Mouse (Mus musculus) cerebellum, adult 2 months (tissue): Measurements from ENCODE around the gene Tspan4. TPM values are rescaled to one million over a fixed set of nuclear protein-coding genes. Genes with fewer than 3 reads are reported as not detected.

Experiments
- DNase-seq, 2 experiments: peaks; one replicate each; pipeline ENCODE4 v3.0.0; 2021
- H3K27ac ChIP-seq: fragments of 200-500 bp; 2 replicates; pipeline ENCODE4 v1.5.1; 2012; ENCODE audit warnings: low read length, control low read depth, inconsistent platforms; ENCODE audit not compliant: insufficient read depth
- H3K27me3 ChIP-seq: fragments of 200-500 bp; 2 replicates; pipeline ENCODE4 v1.6.1; 2012; ENCODE audit warnings: inconsistent platforms, mild to moderate bottlenecking, low read length, moderate library complexity; ENCODE audit not compliant: control insufficient read depth, insufficient read depth
- H3K4me1 ChIP-seq: fragments of 200-500 bp; 2 replicates; pipeline ENCODE4 v1.6.1; 2011; ENCODE audit warnings: low read length; ENCODE audit not compliant: control insufficient read depth, insufficient read depth
- H3K4me3 ChIP-seq: fragments of 200-500 bp; replicated peaks from 2 replicates; pipeline ENCODE3; 2011; ENCODE audit warnings: mild to moderate bottlenecking, low read depth, low read length, control low read depth; ENCODE audit not compliant: insufficient read depth
- CTCF ChIP-seq: fragments of 200-500 bp; IDR thresholded peaks from 2 replicates; pipeline ENCODE4 v1.5.1; 2011; ENCODE audit warnings: low read depth, mild to moderate bottlenecking, control low read depth, low read length, moderate library complexity, borderline replicate concordance; ENCODE audit not compliant: insufficient read depth
- POLR2A ChIP-seq: fragments of 200-500 bp; IDR thresholded peaks from 2 replicates; pipeline ENCODE4 v1.6.1; 2011; ENCODE audit warnings: low read length, control low read depth, borderline replicate concordance; ENCODE audit not compliant: insufficient read depth
- WGBS: fragments of 180-500 bp; shearing (Covaris S2); methylation state at CpG from one replicate; pipeline ENCODE4 v1.1.7; 2018; 5-methylcytosine and 5-hydroxymethylcytosine counted together
- polyA plus RNA-seq: library from polyadenylated mRNA; depleted of rRNA; stranded (reverse); fragments of >200 nt; gene quantifications from 2 replicates; pipeline ENCODE4 v1.2.3, GENCODE M21; 2012

Gene Tspan4
- polyA plus RNA-seq, 1 experiment, result 140 TPM

DNA sequence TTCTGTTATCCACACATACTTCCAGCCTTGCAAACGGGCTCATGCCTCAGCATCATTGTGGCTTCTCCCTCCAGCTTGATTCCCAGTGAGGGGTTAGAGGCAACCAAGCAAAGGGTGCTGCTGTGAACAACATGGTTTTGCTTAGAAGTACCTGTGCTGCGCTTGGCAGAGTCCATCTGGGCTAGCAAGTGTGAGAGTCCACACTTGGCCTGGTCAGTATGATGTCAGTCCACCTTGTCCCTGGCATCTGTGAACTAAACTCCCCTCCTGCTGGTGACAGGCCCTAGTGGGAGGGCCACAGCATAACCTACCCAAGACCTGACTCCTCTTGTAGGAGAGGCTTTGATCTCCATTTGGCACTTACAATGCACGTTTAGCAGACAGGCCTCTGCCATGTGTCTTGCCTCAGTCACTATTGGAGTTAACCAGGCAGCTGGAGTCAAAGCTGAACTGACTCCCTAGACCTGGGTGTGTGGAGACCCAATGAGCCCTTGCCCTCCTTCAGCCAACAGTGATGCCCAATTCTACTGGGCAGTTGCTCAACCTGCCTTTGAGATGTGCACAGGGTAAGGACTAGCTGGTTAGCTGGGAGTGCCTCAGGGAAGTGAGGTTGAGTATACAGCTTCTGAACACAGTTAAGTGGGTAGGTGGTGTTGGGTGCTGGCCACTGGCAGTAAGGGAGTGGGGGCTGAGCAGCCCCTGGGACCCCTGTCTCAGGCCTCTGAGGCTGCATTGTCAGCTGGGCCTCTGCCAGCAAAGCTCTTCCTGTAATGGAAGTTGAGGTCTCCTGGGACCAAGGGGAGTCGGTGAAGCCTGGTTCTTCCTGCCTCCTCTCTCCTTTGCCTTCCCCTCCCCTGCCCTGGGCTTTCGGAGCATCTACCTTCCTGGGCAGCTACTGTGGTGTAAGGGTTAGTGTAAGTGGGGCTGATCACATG lies 9.4 kb downstream of the Tspan4 start:
- WGBS, result 18% methylated on average over 5 of the region's 5 CpGs
- no peak for TF ChIP-seq CTCF
- TF ChIP-seq POLR2A, result peak; percentile 33; the same call in 1 of the 2 replicates

DNA sequence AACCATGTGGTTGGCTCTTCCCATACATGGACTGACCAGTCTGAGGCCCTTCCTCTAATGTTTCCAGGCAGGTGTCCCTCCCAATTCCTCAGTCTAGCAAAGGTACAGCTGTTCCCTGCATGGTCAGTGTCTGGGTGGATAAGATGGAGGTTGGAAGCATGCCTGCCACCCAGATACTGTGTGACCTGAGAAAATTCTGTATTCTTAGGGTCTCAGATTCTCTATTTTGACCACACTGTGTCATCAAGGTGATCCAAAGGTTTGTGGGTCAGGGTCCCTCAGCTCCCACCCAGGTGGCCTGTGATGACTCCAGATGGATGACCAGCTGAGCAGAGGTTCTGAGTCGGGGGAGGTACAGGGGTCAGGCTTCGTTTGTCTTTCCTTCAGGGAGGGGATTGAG lies 10.1 kb downstream of the Tspan4 start:
- H3K4me3 ChIP-seq, result peak overlapping the region; percentile 82
- H3K27me3 ChIP-seq, result no peaks in the 10 kb centered on the region
- peak overlapping the region; percentile 87 for H3K27ac ChIP-seq
- TF ChIP-seq CTCF, result no peak
- no peak for TF ChIP-seq POLR2A
- peaks cover 50% of the 10 kb centered on the region for H3K4me1 ChIP-seq
- WGBS, result 14% methylated on average over 2 of the region's 2 CpGs
- DNase-seq, result no peak

More for the DNA sequence above, 9.4 kb downstream of the Tspan4 start:
- DNase-seq, result peak; percentile 70 to 72
- Histone ChIP-seq H3K4me1 (peaks cover 43% of the 10 kb centered on the region), H3K27me3 (no peaks in the 10 kb centered on the region), H3K4me3 (peak overlapping the region; percentile 82), H3K27ac (peak overlapping the region; percentile 87)

DNA sequence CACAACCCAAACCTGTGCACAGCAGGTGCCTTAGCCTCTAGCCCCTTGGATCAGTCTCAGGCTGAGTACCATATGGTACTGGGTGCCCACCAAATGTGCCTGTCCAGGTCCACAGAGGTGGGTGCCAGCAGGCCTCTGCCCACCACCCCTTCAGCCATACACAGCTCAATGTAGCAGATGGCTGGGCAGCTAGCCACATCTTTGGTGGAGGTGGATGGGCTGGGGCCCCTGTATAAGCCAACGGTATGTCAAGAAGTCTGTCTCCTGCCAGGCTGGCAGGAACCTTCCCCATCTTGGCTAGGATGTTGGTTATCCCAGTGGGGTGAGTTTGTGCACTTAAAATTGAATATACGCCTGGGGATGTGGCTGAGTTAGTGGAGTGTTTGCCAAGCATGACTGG lies 10.6 kb downstream of the Tspan4 start:
- Histone ChIP-seq H3K4me1 (peaks cover 52% of the 10 kb centered on the region), H3K4me3 (peak overlapping the region; percentile 5), H3K27ac (peak overlapping the region; percentile 87), H3K27me3 (no peaks in the 10 kb centered on the region)
- WGBS, result 6% methylated on average over 2 of the region's 2 CpGs
- TF ChIP-seq POLR2A, result no peak
- no peak for TF ChIP-seq CTCF
- peak; percentile 96 to 98 for DNase-seq

DNA sequence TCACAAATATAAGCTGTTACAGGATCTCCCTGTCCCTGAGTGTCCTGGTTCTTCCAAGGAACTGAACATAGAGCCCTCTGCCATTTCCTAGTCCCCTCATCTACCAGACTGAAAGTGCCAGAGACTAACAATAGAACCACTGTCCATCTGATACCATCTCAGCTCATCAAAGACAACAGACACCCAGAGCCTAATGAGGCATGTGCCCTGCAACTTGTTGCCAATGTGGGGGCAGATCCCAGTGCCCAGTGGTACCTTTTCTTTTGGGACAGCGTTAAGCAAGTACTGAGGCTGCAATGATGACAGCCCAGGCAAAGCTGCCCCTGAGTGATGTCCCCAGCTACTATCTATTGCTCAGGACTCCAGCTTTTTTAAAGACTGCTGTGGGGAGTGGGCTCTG lies 11.2 kb downstream of the Tspan4 start:
- TF ChIP-seq CTCF (no peak), POLR2A (no peak)
- H3K27me3 ChIP-seq, result no peaks in the 10 kb centered on the region
- WGBS, result 8% methylated on average over 1 of the region's 1 CpGs
- DNase-seq, result no peak
- H3K4me3 ChIP-seq, result peak overlapping the region; percentile 3
- H3K27ac ChIP-seq, result peak overlapping the region; percentile 87
- peaks cover 56% of the 10 kb centered on the region for H3K4me1 ChIP-seq

DNA sequence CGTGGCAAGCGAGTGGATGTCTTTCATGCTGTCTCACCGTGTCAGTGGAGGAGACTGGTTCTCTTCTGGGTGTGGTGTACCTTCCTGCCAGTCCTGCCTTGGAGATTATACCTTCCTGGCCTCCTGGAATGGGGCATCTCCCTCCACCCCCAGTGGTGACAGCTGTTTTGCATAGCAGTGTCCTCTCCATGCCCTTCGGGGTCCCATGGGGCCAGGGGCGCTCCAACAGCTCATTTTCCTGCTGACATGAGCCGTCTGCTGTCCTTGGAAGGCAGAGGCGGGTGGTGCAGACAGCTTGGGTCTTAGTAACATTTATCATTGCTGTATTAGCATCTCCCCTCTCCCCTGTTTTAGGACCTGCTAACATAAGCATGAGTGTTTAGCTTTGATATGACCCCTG lies 12.1 kb downstream of the Tspan4 start:
- TF ChIP-seq POLR2A (no peak), CTCF (no peak)
- Histone ChIP-seq H3K27ac (peak overlapping the region; percentile 87), H3K4me1 (peaks cover 65% of the 10 kb centered on the region), H3K4me3 (peak overlapping the region; percentile 16), H3K27me3 (no peaks in the 10 kb centered on the region)
- peak in 1 of 2 experiments; percentile 42 for DNase-seq
- WGBS, result 28% methylated on average over 7 of the region's 7 CpGs

DNA sequence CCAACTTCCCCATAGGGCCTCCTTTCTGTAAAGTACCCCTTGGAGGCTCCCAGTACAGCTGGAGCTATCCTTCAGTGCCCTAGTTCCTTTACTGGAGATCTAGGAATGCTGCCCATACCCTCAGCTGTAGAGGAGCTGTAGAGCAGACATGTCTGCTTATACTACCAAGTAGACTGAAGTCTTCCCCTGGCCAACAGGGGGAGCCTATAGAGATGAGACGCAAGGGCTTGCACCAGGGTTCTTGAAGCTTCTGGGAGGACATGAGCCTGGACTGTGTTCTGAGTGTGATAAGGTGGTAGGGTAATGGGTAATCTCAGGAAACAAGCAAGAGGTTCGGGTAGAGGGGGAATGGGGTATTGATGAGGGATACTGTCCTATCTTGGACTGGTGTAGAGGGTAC lies 16.1 kb downstream of the Tspan4 start:
- 85% methylated on average over 2 of the region's 2 CpGs for WGBS
- TF ChIP-seq POLR2A, result no peak
- TF ChIP-seq CTCF, result no peak
- DNase-seq, result no peak
- H3K27ac ChIP-seq, result no peak overlapping the region
- H3K27me3 ChIP-seq, result no peaks in the 10 kb centered on the region
- no peak overlapping the region for H3K4me3 ChIP-seq
- H3K4me1 ChIP-seq, result peaks cover 87% of the 10 kb centered on the region

DNA sequence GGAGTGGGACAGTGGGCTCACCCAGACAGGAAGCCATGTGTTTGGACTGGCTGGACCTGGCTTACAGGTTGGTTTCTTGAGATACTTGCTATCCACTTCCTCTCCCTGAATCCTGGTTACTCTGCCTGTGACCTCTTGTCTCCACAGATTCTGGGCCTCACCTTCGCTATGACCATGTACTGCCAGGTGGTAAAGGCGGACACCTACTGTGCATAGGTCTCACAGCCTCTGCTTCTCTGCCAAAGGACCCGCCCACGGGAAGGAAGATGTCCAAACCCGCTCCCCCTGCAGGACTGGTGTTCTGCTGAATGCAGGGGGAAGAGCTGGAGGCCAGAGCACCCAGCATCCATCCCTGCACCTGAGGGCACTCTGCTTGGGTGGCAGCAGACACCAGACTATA lies 17.7 kb downstream of the Tspan4 start:
- TF ChIP-seq POLR2A (0 out of 2 replicates have a peak, but pooled peaks have one; percentile 25), CTCF (no peak)
- no peaks in the 10 kb centered on the region for H3K27me3 ChIP-seq
- peaks cover 87% of the 10 kb centered on the region for H3K4me1 ChIP-seq
- H3K4me3 ChIP-seq, result no peak overlapping the region
- peak; percentile 76 to 81 for DNase-seq
- WGBS, result 9% methylated on average over 5 of the region's 5 CpGs
- peak overlapping the region; percentile 19 for H3K27ac ChIP-seq

DNA sequence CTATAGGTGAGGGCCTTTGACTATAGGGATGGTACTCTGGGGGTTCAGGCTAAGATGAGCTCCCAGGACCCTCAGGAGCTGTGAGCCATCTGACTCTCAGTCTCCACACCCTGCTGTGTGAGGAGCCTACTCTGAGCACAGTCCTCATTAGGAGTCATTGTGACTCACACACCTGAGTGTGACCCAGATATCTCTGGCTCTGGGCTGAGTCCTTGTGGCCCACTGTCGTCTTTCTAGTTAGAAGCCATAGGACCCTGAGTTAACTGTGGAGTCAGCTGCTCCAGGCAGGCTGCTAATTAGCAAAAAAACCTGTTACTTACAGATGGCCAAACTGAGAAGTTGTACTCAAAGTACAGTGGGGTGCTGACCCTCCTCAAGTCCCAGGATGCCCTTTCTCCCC lies 18.7 kb downstream of the Tspan4 start:
- peak; percentile 48 to 62 for DNase-seq
- TF ChIP-seq CTCF (no peak), POLR2A (no peak)
- Histone ChIP-seq H3K27me3 (no peaks in the 10 kb centered on the region), H3K4me1 (peaks cover 85% of the 10 kb centered on the region), H3K4me3 (no peak overlapping the region), H3K27ac (peak overlapping the region; percentile 12; the same call in 1 of the 2 replicates)
- 7% methylated on average over 1 of the region's 1 CpGs for WGBS
